17 mouse cellular contexts compared by ENCODE assay signal in the genomic region with DNA sequence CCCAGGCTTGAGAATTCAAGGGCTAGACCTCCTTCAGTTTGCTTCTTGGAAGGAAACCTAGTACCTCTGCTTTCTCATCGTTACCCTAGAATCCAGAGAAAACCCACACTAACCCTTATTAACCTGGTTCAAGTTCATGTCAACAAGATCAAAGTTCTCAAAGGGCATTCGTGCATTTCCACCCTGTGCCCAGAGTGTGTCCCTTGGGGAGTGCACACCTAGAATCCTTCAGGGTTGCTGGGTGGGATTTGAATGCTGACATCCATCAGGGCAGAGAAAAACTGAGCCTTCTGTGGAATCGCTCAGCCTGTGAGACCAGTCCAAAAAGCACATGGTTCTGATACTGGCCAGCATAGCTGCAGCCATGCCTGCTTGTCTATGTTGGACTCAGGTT.
DNase-seq lines count a peak whose midpoint lies in the region; ATAC-seq and TF ChIP-seq lines count a peak whose summit lies in the region.
"Had no signal": no experiment of that assay in that cellular context is flagged by ENCODE, and none has a peak within 500 bp of the region (broad histone marks: within the 10 kb centered on the region; RNA-seq: fewer than 3 reads in every experiment).

No protein-coding gene starts in this region.

- DNase-seq in kidney, adult 9 months: peak; percentile 62
- no peak for DNase-seq in kidney, postnatal 4 days
- DNase-seq in lung, postnatal 10 days: no peak
- no peak for DNase-seq in stomach, postnatal 0 days (ENCODE audit: low spot score)
- no peak for DNase-seq in testis, postnatal 10 days (ENCODE audit: low spot score)
- DNase-seq: cerebellum, postnatal 14 days; left cerebral cortex, postnatal 4 days; thymus, postnatal 14 days had no signal

- H3K4me2 ChIP-seq in lung, embryonic 16.5 days (ENCODE audit: low read depth, low read length): no peak overlapping the region
- H3K4me2 ChIP-seq in intestine, embryonic 15.5 days (replicated peaks): no peak overlapping the region
- no peak overlapping the region for H3K4me2 ChIP-seq in stomach, postnatal 0 days (replicated peaks; ENCODE audit: low read depth)
- H3K4me2 ChIP-seq: heart, embryonic 15.5 days; liver, embryonic 15.5 days had no signal

- no peak overlapping the region for H3K9ac ChIP-seq in lung, embryonic 16.5 days (ENCODE audit: low read length)
- no peak overlapping the region for H3K9ac ChIP-seq in intestine, embryonic 15.5 days
- 0 out of 2 replicates have a peak overlapping the region, but pooled peaks have one; percentile 4 for H3K9ac ChIP-seq in stomach, postnatal 0 days (ENCODE audit: low read length)
- H3K9ac ChIP-seq: heart, embryonic 15.5 days; liver, embryonic 15.5 days had no signal

- peak overlapping the region; percentile 79; the same call in 1 of the 2 replicates for H3K27ac ChIP-seq in lung, embryonic 16.5 days (ENCODE audit: low read length)
- peak overlapping the region; percentile 71; the same call in 1 of the 2 replicates for H3K27ac ChIP-seq in intestine, embryonic 15.5 days
- peak overlapping the region; percentile 76; the same call in 1 of the 2 replicates for H3K27ac ChIP-seq in stomach, postnatal 0 days (replicated peaks)
- H3K27ac ChIP-seq: liver, embryonic 15.5 days had no signal

- H3K4me3 ChIP-seq in lung, embryonic 16.5 days (ENCODE audit: low read length): no peak overlapping the region
- H3K4me3 ChIP-seq in intestine, embryonic 15.5 days (replicated peaks): no peak overlapping the region
- H3K4me3 ChIP-seq in stomach, postnatal 0 days (ENCODE audit: low read depth, low read length): no peak overlapping the region
- H3K4me3 ChIP-seq: erythroblast, embryonic 14.5 days; heart, embryonic 15.5 days; hindbrain, embryonic 10.5 days; layer of hippocampus, adult 2 months; liver, embryonic 15.5 days had no signal

- no peak for TF ChIP-seq EP300 in stomach, postnatal 0 days (optimal IDR thresholded peaks at IDR 0.05)

- peaks cover 4% of the 10 kb centered on the region; the same call in 1 of the 2 replicates for H3K9me3 ChIP-seq in lung, embryonic 16.5 days (ENCODE audit: control insufficient read depth, low read length)
- no peaks in the 10 kb centered on the region for H3K9me3 ChIP-seq in intestine, embryonic 15.5 days
- no peaks in the 10 kb centered on the region for H3K9me3 ChIP-seq in stomach, postnatal 0 days (ENCODE audit: control insufficient read depth, low read length)
- H3K9me3 ChIP-seq: heart, embryonic 15.5 days; liver, embryonic 15.5 days had no signal

- 54% methylated on average over 3 of the region's 3 CpGs for WGBS in lung, embryonic 16.5 days
- 54% methylated on average over 3 of the region's 3 CpGs for WGBS in intestine, embryonic 15.5 days
- 41% methylated on average over 3 of the region's 3 CpGs for WGBS in stomach, postnatal 0 days

- peaks cover 19% of the 10 kb centered on the region for H3K4me1 ChIP-seq in lung, embryonic 16.5 days (replicated peaks; ENCODE audit: control insufficient read depth, insufficient read depth, low read length)
- peaks cover 12% of the 10 kb centered on the region; the same call in 1 of the 2 replicates for H3K4me1 ChIP-seq in intestine, embryonic 15.5 days (replicated peaks)
- peaks cover 6% of the 10 kb centered on the region; the same call in 1 of the 2 replicates for H3K4me1 ChIP-seq in stomach, postnatal 0 days (replicated peaks; ENCODE audit: control insufficient read depth, insufficient read depth)

- H3K27me3 ChIP-seq in lung, embryonic 16.5 days (ENCODE audit: control insufficient read depth, insufficient read depth, low read depth, low read length): no peaks in the 10 kb centered on the region
- no peaks in the 10 kb centered on the region for H3K27me3 ChIP-seq in intestine, embryonic 15.5 days (replicated peaks)
- H3K27me3 ChIP-seq in stomach, postnatal 0 days (ENCODE audit: control insufficient read depth, insufficient read depth, low read length): no peaks in the 10 kb centered on the region
- H3K27me3 ChIP-seq: heart, embryonic 15.5 days; liver, embryonic 15.5 days had no signal

- no peaks in the 10 kb centered on the region for H3K36me3 ChIP-seq in lung, embryonic 16.5 days (ENCODE audit: control insufficient read depth, insufficient read depth, low read length)
- H3K36me3 ChIP-seq in intestine, embryonic 15.5 days: no peaks in the 10 kb centered on the region
- no peaks in the 10 kb centered on the region for H3K36me3 ChIP-seq in stomach, postnatal 0 days (ENCODE audit: control insufficient read depth, insufficient read depth, low read length)
- H3K36me3 ChIP-seq: heart, embryonic 15.5 days; hindbrain, embryonic 10.5 days; liver, embryonic 15.5 days had no signal

- ATAC-seq in lung, embryonic 16.5 days (ENCODE audit: low read depth): no peak
- ATAC-seq in intestine, embryonic 15.5 days: no peak
- ATAC-seq in stomach, postnatal 0 days (ENCODE audit: low FRiP score, low TSS enrichment): no peak
- ATAC-seq: CD4-positive, CD25-positive, alpha-beta regulatory T cell, adult 4 months; forebrain, embryonic 14.5 days had no signal

- TF ChIP-seq CTCF in stomach, postnatal 0 days (IDR thresholded peaks at IDR 0.05; ENCODE audit: low read depth): no peak
